Mouse (Mus musculus) midbrain, postnatal 0 days (tissue): Measurements from ENCODE around the gene Ncoa1. TPM values are rescaled to one million over a fixed set of nuclear protein-coding genes. Genes with fewer than 3 reads are reported as not detected.

Experiments
- ATAC-seq: fragments of 200-750 bp; cut with Nextera tagmentation; 2 replicates; pipeline ENCODE4 v1.8.0; 2017; ENCODE audit warnings: moderate number of reproducible peaks, mild to moderate bottlenecking, moderate TSS enrichment, moderate library complexity; ENCODE audit not compliant: low FRiP score
- DNase-seq: peaks from one replicate; pipeline ENCODE4 v3.0.0-alpha.2; 2015; ENCODE audit warnings: low spot score
- H3K27ac ChIP-seq: fragments of 300-500 bp; sonication (generic); 2 replicates; pipeline ENCODE4 v1.5.1; 2014; ENCODE audit warnings: low read depth, mild to moderate bottlenecking, low read length, mixed read lengths
- H3K27me3 ChIP-seq: fragments of 300-500 bp; sonication (generic); 2 replicates; pipeline ENCODE4 v1.6.1; 2014; ENCODE audit warnings: low read length, control low read depth, mixed read lengths; ENCODE audit not compliant: insufficient read depth
- H3K36me3 ChIP-seq: fragments of 300-500 bp; sonication (generic); 2 replicates; pipeline ENCODE4 v1.6.1; 2014; ENCODE audit warnings: low read length, control low read depth, mixed read lengths; ENCODE audit not compliant: insufficient read depth
- H3K4me1 ChIP-seq: fragments of 300-500 bp; sonication (generic); 2 replicates; pipeline ENCODE4 v1.6.1; 2014; ENCODE audit warnings: mild to moderate bottlenecking, control low read depth, antibody characterized with exemption, low read length, mixed read lengths; ENCODE audit not compliant: insufficient read depth
- H3K4me2 ChIP-seq: fragments of 300-500 bp; sonication (generic); 2 replicates; pipeline ENCODE4 v1.6.1; 2014; ENCODE audit warnings: low read depth, mild to moderate bottlenecking, low read length, mixed read lengths; ENCODE audit not compliant: poor library complexity, severe bottlenecking
- H3K4me3 ChIP-seq: fragments of 300-500 bp; sonication (generic); 2 replicates; pipeline ENCODE4 v1.5.1; 2014; ENCODE audit warnings: low read depth, mild to moderate bottlenecking, low read length, moderate library complexity
- H3K9ac ChIP-seq: fragments of 300-500 bp; sonication (generic); replicated peaks from 2 replicates; pipeline ENCODE4 v1.6.1; 2014; ENCODE audit warnings: mild to moderate bottlenecking, low read length, moderate library complexity, mixed read lengths; ENCODE audit not compliant: poor library complexity, severe bottlenecking
- H3K9me3 ChIP-seq: fragments of 300-500 bp; sonication (generic); 2 replicates; pipeline ENCODE4 v1.6.1; 2016; ENCODE audit warnings: low read length, control low read depth
- CTCF ChIP-seq: IDR thresholded peaks from 2 replicates; pipeline ENCODE4 v1.5.1; 2016; ENCODE audit warnings: antibody characterized with exemption, mild to moderate bottlenecking
- WGBS: fragments of 180-500 bp; shearing (Covaris S2); extraction: QIAGEN DNeasy Blood & Tissue Kit; methylation state at CpG from one replicate; pipeline ENCODE4 v1.1.7; 2014; 5-methylcytosine and 5-hydroxymethylcytosine counted together
- polyA plus RNA-seq: library from polyadenylated mRNA; unstranded; fragments of >200 nt; fragmentation: Nextera tagmentation; extraction: Ambion mirVana; gene quantifications from 2 replicates; pipeline ENCODE4 v1.2.1, GENCODE M21; 2015
- total RNA-seq: library from RNA; depleted of rRNA; stranded (reverse); fragments of >200 nt; gene quantifications from 2 replicates; pipeline ENCODE4 v1.2.3, GENCODE M21; 2014

Ncoa1 gene
- total and polyA plus RNA-seq, 2 experiments from 2014 or later: 9.9 to 37.2 TPM

DNA sequence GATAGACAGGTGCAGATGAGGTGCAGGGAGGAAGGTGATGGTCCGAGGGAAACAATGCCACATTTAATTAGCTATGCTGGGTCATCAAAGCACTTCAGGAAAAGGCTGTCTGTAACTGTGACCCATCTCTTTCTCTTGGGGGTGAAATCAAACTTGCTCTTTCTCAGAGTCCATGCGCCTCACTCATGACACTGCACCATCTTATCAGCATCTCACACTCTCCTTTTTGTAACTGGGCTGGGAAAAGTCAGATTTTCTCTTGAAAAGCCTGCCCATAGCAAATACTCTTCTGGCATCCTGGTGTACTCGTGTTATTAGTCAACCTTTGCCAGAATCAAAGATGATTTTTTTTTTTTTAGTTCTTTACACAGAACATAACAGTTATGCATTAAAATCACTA lies 70.8 kb downstream of the Ncoa1 start:
- no peak overlapping the region for H3K9ac ChIP-seq
- no peak for ATAC-seq
- no peak for TF ChIP-seq CTCF
- H3K4me2 ChIP-seq: no peak overlapping the region
- H3K36me3 ChIP-seq: no peaks in the 10 kb centered on the region
- H3K4me1 ChIP-seq: no peaks in the 10 kb centered on the region
- H3K27me3 ChIP-seq: no peaks in the 10 kb centered on the region
- no peak overlapping the region for H3K27ac ChIP-seq
- H3K9me3 ChIP-seq: no peaks in the 10 kb centered on the region
- no peak overlapping the region for H3K4me3 ChIP-seq
- no peak for DNase-seq
- 84% methylated on average over 3 of the region's 3 CpGs for WGBS

DNA sequence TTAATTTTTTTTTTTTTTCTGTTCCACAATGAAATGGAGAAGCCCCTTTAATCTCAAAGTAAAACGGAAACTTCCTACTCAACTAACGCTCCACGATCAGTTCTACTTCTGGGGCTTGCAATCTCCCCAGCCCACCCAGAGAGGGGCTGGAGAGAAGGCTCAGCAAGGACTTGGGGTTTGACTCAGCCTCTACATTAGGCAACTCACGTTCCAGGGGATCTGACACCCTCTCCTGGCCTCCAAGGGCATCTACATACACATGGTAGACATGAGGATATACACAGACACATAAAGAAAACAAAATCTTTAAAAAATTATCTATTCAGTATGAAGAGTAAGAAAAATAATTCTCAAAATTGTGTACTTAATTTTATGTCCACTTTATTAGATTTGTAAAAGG lies 73.8 kb downstream of the Ncoa1 start:
- no peak overlapping the region for H3K27ac ChIP-seq
- no peak overlapping the region for H3K4me2 ChIP-seq
- H3K9ac ChIP-seq: no peak overlapping the region
- TF ChIP-seq CTCF: no peak
- H3K9me3 ChIP-seq: no peaks in the 10 kb centered on the region
- H3K36me3 ChIP-seq: no peaks in the 10 kb centered on the region
- DNase-seq (no peak), ATAC-seq (no peak)
- 68% methylated on average over 4 of the region's 4 CpGs for WGBS
- no peak overlapping the region for H3K4me3 ChIP-seq
- H3K4me1 ChIP-seq: no peaks in the 10 kb centered on the region
- no peaks in the 10 kb centered on the region for H3K27me3 ChIP-seq

DNA sequence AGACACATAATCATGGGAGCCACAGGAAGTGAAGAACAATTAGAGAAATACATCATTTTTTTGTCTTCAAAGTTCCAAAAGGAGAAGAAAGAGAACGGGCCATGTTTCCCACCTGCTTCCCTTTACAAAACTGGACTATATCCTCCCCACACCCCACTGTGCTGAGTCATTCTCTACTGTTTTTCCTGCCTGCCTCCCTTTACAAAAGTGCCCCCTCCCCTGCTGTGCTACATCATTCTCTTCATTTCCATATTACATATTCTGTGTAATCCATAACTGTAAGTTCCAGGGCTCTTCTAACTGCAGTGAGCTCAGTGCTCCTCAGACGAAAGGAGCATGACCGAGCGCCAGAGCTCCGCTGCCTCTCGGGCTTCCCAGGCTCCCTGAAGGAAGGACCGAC lies 80.8 kb downstream of the Ncoa1 start:
- H3K27ac ChIP-seq: no peak overlapping the region
- no peaks in the 10 kb centered on the region for H3K9me3 ChIP-seq
- no peaks in the 10 kb centered on the region for H3K4me1 ChIP-seq
- no peak for TF ChIP-seq CTCF
- no peak overlapping the region for H3K4me3 ChIP-seq
- 69% methylated on average over 7 of the region's 7 CpGs for WGBS
- no peaks in the 10 kb centered on the region for H3K27me3 ChIP-seq
- H3K36me3 ChIP-seq: no peaks in the 10 kb centered on the region
- H3K9ac ChIP-seq: no peak overlapping the region
- no peak for ATAC-seq
- no peak for DNase-seq
- H3K4me2 ChIP-seq: no peak overlapping the region

DNA sequence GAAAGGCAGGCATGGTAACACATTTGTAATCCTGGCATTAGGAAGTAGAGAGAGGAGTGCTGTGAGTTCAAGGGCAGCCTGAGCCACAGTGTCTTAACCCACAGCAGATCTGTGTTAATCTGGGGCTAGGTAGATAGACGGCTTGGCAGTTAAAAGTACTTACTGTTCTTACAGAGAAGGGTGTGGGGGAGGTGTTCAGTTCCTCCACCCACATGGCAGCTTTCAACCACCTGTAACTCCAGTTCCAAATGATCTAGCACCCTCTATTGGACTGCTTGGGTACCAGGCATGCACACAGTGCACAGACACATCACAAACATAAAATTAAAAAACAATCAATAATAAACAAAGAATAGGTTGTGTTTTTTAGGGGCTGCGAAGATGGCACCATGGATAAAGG lies 84.4 kb downstream of the Ncoa1 start:
- Histone ChIP-seq H3K36me3 (no peaks in the 10 kb centered on the region), H3K4me2 (no peak overlapping the region), H3K9ac (no peak overlapping the region), H3K4me1 (no peaks in the 10 kb centered on the region), H3K27me3 (no peaks in the 10 kb centered on the region), H3K9me3 (no peaks in the 10 kb centered on the region), H3K27ac (no peak overlapping the region), H3K4me3 (no peak overlapping the region)
- ATAC-seq (no peak), DNase-seq (no peak)
- peak; percentile 10; the same call in 1 of the 2 replicates for TF ChIP-seq CTCF
- WGBS: 77% methylated on average over 2 of the region's 2 CpGs

DNA sequence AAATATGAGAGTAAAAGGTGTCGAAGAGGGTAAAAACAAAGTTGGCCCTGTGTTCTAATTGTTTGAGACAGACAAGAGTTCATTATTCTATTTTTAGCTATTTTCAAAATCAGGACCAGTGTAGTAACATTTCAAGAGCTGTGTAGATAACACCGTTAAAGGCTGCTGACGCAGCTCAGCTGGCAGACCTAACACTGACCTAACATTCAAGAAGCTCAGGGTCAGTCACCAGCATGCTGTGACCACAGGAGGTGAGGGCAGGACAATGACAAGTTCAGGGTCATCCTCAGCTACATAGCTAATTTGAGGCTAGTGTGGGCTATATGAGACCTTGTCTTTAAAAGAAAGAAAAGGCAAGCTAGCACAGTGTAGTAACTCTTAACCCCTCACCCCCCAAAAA lies 84.9 kb downstream of the Ncoa1 start:
- DNase-seq (no peak), ATAC-seq (no peak)
- no peaks in the 10 kb centered on the region for H3K36me3 ChIP-seq
- TF ChIP-seq CTCF: no peak
- no peaks in the 10 kb centered on the region for H3K9me3 ChIP-seq
- H3K4me1 ChIP-seq: no peaks in the 10 kb centered on the region
- H3K27me3 ChIP-seq: no peaks in the 10 kb centered on the region
- no peak overlapping the region for H3K27ac ChIP-seq
- no peak overlapping the region for H3K4me2 ChIP-seq
- WGBS: 78% methylated on average over 3 of the region's 3 CpGs
- no peak overlapping the region for H3K9ac ChIP-seq
- H3K4me3 ChIP-seq: no peak overlapping the region

GRCm38 (mm10) chr12:4391256-4391655 lies 85.7 kb downstream of the Ncoa1 start:
- no peak for ATAC-seq
- 68% methylated on average over 4 of the region's 4 CpGs for WGBS
- no peak for TF ChIP-seq CTCF

More at GRCm38 (mm10) chr12:4391256-4391655, 85.7 kb downstream of the Ncoa1 start:
- no peaks in the 10 kb centered on the region for H3K4me1 ChIP-seq
- no peak overlapping the region for H3K9ac ChIP-seq
- no peaks in the 10 kb centered on the region for H3K9me3 ChIP-seq
- H3K4me2 ChIP-seq: no peak overlapping the region
- no peak overlapping the region for H3K4me3 ChIP-seq
- no peaks in the 10 kb centered on the region for H3K36me3 ChIP-seq
- H3K27ac ChIP-seq: no peak overlapping the region
- no peaks in the 10 kb centered on the region for H3K27me3 ChIP-seq
- no peak for DNase-seq
